Mouse (Mus musculus): Measurements from ENCODE around the gene Cryba1.
"Not testable (repeated sequence)": the region's sequence is repeated elsewhere in the genome, so short reads cannot be mapped to it uniquely, and the experiment has no call there.

Cryba1 gene

GRCm38 (mm10) chr11:77725183-77725582, at the start of gene Cryba1:
TSS of gene Cryba1 (minus strand) at chr11:77725283.
- DNase-seq (ENCODE audit: extremely low spot score, low read depth, low spot score) = no peak

GRCm38 (mm10) chr11:77771879-77772713, 47.0 kb upstream of the Cryba1 start:
- DNase-seq (ENCODE audit: extremely low spot score, low read depth, low spot score) = no peak

DNA sequence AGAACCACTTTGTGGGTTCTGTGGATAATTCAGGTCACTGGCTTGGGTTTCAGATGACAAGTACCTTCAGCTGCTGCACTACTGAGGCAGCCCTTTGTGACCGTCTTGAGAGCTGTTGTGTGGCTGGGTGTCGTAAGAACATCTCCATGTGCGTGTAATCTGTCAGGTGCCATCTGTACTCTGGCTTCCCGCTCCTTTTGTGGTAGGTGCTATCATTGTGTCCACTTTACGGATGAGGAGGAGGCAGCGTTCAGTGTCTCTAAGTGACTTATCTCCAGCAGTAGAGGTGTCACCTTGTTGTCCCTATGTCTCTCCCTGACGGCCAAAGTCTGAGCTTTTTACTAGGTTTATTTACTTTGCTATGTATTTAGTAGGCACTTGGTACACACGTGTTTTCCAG, 45.3 kb upstream of the Cryba1 start:
- no peak for DNase-seq (ENCODE audit: extremely low spot score, low read depth, low spot score)

DNA sequence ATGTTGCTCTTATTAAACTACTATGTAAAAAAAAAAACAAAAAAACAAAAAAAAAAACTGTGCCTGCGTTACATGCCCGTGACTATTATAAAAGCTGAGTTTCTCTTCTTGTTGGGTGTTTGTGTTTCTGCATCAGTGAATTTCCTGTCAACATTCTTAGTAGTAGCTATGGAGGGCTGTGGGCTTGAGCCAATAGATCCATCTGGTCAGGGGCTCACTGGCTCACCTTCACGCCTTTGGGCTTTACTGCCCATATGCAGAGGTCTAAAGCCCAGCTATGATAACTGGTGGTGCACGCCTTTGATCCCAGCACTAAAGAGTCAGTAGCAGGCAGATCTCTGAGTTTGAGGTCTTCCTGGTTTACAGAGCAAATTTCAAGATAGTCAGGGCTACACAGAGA, 44.4 kb upstream of the Cryba1 start:
- DNase-seq (ENCODE audit: extremely low spot score, low read depth, low spot score) = no peak

DNA sequence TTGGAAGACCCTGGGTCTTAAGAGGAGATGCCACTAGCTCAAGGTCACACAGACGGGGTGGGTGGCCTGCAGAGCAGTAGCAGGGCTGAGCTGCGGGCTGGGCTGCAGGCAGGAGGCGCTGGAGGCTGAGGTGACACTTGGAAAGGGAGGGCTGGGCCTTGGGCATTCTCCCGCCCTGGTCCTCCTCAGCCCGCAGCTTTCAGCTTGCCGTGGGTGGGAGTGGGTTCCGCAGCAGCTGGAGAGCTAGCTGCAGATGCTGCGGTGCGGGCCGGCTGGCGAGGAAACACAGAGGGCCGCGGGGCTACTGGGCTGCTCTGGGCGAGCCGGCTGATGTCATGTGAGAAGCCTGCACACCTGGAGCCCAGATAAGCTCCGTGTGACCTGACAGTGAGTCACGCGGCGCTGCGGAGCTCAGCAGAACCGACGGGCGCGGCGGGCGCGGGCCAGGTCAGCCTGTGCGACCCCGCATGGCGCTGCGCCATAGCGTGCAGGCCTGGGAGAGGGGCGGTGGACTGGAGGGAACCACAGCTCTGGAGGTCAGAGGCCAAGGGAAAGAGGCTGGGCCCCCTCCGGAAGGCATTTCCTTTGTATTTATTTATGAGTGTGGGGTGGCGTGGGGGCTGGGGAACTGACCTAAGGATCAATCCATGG, 41.4 kb upstream of the Cryba1 start:
- no peak for DNase-seq (ENCODE audit: extremely low spot score, low read depth, low spot score)

- DNase-seq (ENCODE audit: extremely low spot score, low read depth, low spot score) = no peak
Observed at GRCm38 (mm10) chr11:77765459-77765777, 40.3 kb upstream of the Cryba1 start.

- no peak for DNase-seq (ENCODE audit: extremely low spot score, low read depth, low spot score)
Observed at GRCm38 (mm10) chr11:77764694-77765458, 39.8 kb upstream of the Cryba1 start.

GRCm38 (mm10) chr11:77763673-77764340, 38.7 kb upstream of the Cryba1 start:
- no peak for DNase-seq (ENCODE audit: extremely low spot score, low read depth, low spot score)

- no peak for DNase-seq (ENCODE audit: extremely low spot score, low read depth, low spot score)
Observed at GRCm38 (mm10) chr11:77762783-77763672, 37.9 kb upstream of the Cryba1 start, which contains the start of gene Myo18a. TSS of gene Myo18a (plus strand) at chr11:77763246.

DNA sequence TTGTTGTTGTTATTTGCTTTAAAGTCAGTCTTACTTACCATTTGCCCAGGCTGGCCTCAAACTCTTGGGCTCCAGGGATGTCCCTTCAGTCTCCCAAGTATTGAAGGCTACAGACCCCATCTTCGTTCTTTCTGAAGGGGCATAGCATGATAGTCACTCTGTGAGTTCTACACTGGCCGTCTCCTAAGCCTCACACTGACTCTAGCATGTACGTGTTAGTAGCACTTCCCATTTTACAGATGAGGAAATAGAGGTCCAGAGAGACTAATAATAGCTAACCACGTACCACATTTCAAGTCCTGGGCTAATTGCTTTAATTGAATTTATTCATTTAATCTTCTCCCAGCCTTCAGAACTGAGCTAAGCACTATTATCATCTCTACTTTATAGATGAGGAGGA, 34.9 kb upstream of the Cryba1 start:
- no peak for DNase-seq (ENCODE audit: extremely low spot score, low read depth, low spot score)

DNA sequence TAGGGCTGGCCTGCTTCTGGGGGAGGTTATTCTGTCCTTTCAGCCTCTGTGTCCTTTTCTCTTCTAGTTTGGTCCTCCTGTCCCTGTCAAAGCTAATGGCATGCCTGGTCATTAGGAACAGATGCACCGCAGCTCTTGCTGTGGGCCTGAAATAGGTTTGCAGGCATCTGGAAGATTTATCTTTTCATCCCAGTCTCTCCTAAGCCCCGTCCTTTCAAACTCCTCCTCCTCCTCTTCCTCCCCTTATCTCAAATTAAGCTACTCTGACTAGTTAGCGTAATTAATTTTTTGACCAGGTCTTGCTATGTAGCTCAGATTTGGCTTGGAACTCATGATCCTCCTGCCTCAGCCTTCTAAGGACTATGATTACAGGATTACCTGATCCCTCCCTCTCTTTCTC, 28.4 kb upstream of the Cryba1 start:
- no peak for DNase-seq (ENCODE audit: extremely low spot score, low read depth, low spot score)

- DNase-seq (ENCODE audit: extremely low spot score, low read depth, low spot score) = no peak
Observed at GRCm38 (mm10) chr11:77752525-77752924, 27.4 kb upstream of the Cryba1 start.

DNA sequence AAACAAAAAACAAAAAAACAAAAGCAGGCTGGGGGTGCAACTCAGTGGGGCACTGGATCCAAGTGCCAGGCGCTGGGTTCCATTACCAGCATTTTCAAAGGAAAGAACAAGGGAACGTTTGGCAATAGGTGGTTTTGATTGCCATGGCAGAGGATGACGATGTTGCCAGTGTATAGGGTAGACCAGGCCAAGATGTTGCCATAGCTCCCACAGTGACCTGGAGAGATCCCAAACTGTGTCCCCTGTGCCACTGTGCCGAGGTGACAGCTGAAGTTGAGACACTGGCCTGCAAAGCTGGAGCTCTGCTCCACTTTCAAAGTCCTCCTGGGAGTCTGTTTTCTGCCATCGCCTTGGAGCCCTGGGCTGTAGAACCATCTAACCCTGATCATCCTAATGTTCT, 23.9 kb upstream of the Cryba1 start:
- DNase-seq (ENCODE audit: extremely low spot score, low read depth, low spot score) = no peak

- not testable (repeated sequence) for DNase-seq (ENCODE audit: extremely low spot score, low read depth, low spot score)
Observed at GRCm38 (mm10) chr11:77747103-77747502, 22.0 kb upstream of the Cryba1 start.

DNA sequence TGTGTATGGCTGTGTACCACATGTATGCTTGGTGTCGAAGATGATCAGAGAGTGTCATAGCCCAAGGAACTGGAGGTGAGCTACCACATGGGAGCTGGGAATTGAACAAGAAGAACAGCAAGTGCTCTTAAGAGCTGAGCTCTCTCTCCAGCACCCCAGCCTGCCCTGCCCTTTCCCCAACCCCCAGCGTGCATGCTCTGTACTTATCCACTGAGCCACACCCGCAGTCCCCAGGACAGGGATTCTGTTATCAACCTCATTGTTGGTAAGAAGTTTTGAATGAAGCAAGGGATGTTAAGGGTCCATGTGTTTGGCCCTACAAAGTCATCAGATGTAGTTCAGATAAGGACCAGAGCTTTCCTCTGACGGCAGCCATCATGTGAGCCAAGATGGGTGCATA, 21.6 kb upstream of the Cryba1 start:
- no peak for DNase-seq (ENCODE audit: extremely low spot score, low read depth, low spot score)

DNA sequence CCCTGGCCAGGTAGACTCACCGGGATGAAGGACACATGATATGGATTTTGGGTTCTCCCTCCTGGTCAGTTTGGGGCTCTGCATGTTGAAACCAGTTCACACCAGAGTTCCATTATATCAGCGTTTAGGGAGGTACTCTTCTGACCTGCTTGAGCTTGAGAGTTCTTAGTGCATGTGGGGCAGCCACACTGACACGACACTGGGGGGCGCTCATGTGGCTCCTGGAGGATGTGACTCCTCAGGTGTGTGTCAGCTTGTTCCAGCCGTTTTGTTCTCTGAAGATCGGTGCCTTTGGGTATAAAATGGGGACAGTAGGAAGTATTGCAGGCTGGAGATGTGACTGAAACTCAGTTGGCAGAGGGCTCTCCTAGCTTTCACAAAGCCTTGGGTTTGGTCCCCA, 18.9 kb upstream of the Cryba1 start:
- no peak for DNase-seq (ENCODE audit: extremely low spot score, low read depth, low spot score)

GRCm38 (mm10) chr11:77738555-77738954, 13.5 kb upstream of the Cryba1 start:
- DNase-seq (ENCODE audit: extremely low spot score, low read depth, low spot score) = no peak

DNA sequence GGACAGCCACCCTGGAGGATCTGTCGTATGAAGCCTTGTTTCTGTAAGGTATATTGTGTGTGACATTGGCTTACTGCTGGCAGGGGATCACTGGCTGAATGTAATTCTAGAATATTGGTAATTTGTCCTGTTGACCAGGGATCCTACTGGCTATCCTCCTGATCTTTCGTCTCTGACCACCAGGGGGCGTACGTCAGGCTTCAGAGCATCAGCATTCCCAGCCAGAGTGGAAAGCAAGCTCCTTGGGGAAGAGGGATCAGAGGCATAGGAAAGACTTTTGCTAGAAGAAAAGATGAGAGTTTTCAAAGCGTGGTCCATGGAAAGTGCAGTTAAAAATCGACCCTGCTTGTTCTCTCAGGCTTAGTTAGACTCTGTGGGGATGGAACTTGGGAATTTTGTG, 12.2 kb upstream of the Cryba1 start:
- DNase-seq (ENCODE audit: extremely low spot score, low read depth, low spot score) = peak; percentile 73

DNA sequence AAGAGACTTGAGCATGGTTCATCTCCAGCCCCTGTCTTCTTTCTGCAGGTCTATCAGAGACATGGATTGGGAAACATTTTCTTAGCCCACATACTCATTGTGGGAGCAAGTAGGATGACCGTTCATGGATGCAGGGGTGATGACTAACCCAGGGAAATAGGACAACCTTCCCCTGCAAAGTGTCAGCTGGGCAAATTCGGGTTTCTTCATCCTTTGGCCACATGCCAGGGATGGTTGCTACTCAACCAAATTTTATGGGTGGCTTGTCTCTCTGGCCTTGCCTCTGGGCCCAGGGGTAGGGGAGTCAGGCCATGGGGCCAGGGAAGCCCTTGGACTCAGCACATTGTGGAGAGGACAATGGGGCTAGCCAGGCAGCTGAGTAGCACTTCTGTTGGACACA, 3.5 kb upstream of the Cryba1 start:
- no peak for DNase-seq (ENCODE audit: extremely low spot score, low read depth, low spot score)

GRCm38 (mm10) chr11:77724766-77725165, 317 bp downstream of the Cryba1 start:
- no peak for DNase-seq (ENCODE audit: extremely low spot score, low read depth, low spot score)
